Mouse (Mus musculus) adrenal gland, adult 18-20 months (tissue): ENCODE results near the gene Camk1d. TPM values are rescaled to one million over a fixed set of nuclear protein-coding genes. Genes with fewer than 3 reads are reported as not detected.
"Not testable (repeated sequence)": the region's sequence is repeated elsewhere in the genome, so short reads cannot be mapped to it uniquely, and the experiment has no call there.

Source experiments
- DNase-seq, 2 experiments: peaks; one replicate each; pipeline ENCODE4 v3.0.0; 2021 to 2022; ENCODE audit warnings: low spot score in 2 of 2
- total RNA-seq, 2 experiments: library from RNA; stranded (reverse); gene quantifications; 1 replicate in 1 of 2; 2 replicates in 1 of 2; pipeline ENCODE4 v1.2.3; 2021

The Camk1d gene
- total RNA-seq, 2 experiments from 2014 or later, result 7.8 to 8.1 TPM

GRCm38 (mm10) chr2:5286189-5287043, 427.9 kb downstream of the Camk1d start:
- peak in 1 of 2 experiments; percentile 18 for DNase-seq

- DNase-seq, result no peak
Measured at GRCm38 (mm10) chr2:5284351-5284750, 430.0 kb downstream of the Camk1d start.

- DNase-seq, result no peak
Measured at GRCm38 (mm10) chr2:5282623-5283022, 431.7 kb downstream of the Camk1d start.

- DNase-seq, result no peak
Measured at GRCm38 (mm10) chr2:5267980-5268379, 446.3 kb downstream of the Camk1d start.

- no peak for DNase-seq
Measured at GRCm38 (mm10) chr2:5262279-5262678, 452.0 kb downstream of the Camk1d start.

GRCm38 (mm10) chr2:5258250-5258649, 456.1 kb downstream of the Camk1d start:
- DNase-seq, result no peak

- no peak for DNase-seq
Measured at GRCm38 (mm10) chr2:5249969-5250368, 464.3 kb downstream of the Camk1d start.

- DNase-seq, result not testable (repeated sequence)
Measured at GRCm38 (mm10) chr2:5249199-5249598, 465.1 kb downstream of the Camk1d start.

Other genes with a start within 250 kb of the Camk1d start
- gene Nudt5, start 130.5 kb upstream of the Camk1d start, total RNA-seq, result 10 to 100 TPM; 41.2 to 52.2 TPM
- gene Cdc123, start 130.6 kb upstream of the Camk1d start, total RNA-seq, result 100 to 1,000 TPM; 136 to 140 TPM
- gene Gm13199, start 148.4 kb upstream of the Camk1d start, total RNA-seq, result 1 to 10 TPM in 1 of 2 experiments, not detected in 1; 1.5 TPM
- gene Sec61a2, start 180.9 kb upstream of the Camk1d start, total RNA-seq, result 10 to 100 TPM; 31.9 to 32.2 TPM
- gene Dhtkd1, start 228.3 kb upstream of the Camk1d start, total RNA-seq, result 10 to 100 TPM in 1 of 2 experiments, 1 to 10 TPM in 1; 6.6 to 13.1 TPM
- 10 to 100 TPM; 24.8 to 27.6 TPM for gene Upf2, start 237.0 kb upstream of the Camk1d start, total RNA-seq